Mouse (Mus musculus) thymus, postnatal 0 days (tissue): ENCODE measurements around the gene Anapc2. TPM values are rescaled to one million over a fixed set of nuclear protein-coding genes. Genes with fewer than 3 reads are reported as not detected.

ENCODE experiments used
- DNase-seq: peaks from one replicate; pipeline ENCODE4 v3.0.0-alpha.2; 2015; ENCODE audit warnings: low spot score
- polyA plus RNA-seq: library from polyadenylated mRNA; unstranded; fragments of >200 nt; fragmentation: Nextera tagmentation; extraction: Ambion mirVana; gene quantifications from 2 replicates; pipeline ENCODE4 v1.2.1, GENCODE M21; 2015

Gene Anapc2
- polyA plus RNA-seq, result 71.5 and 80.6 TPM in 2 replicates

DNA sequence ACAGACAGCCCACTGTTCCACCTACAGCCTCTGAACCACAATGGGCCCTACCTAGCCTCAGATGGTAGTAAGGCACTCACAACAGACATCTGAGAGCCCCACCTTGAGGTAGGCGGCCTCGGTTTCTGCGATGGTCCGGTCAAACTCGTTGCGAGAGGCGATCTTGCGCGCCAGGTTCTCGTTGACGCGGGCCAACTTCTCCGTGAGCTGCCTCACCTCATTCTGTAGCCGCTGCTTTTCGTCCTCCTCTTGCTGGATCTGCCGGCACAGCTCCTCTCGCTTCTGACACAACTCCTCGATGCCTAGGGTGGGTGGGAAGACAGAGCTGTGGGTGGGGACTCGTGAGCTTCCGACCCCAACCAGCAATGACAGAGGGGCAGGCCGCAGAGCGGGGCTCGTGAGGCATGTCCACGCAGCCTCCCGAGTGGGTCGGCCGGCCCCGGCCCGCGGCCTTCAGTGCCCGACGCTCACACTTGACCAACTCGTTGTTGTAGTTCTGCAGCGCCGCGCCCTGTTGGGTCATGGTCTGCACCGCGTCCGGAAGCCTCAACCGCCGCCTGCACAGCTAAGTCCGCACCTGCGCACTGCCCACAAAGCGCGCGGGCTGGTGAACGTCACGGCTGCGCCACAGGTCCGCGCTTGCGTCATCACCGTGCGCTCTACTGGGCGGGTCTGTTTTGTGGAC, at the start of gene Anapc2, which contains the start of gene Ssna1:
Gene Anapc2 (plus strand): TSS at position 652 of the 685 bp plus-strand sequence.
Gene Ssna1 (minus strand): TSS at position 612 of the 685 bp plus-strand sequence.
- DNase-seq, result peak; percentile 97

DNA sequence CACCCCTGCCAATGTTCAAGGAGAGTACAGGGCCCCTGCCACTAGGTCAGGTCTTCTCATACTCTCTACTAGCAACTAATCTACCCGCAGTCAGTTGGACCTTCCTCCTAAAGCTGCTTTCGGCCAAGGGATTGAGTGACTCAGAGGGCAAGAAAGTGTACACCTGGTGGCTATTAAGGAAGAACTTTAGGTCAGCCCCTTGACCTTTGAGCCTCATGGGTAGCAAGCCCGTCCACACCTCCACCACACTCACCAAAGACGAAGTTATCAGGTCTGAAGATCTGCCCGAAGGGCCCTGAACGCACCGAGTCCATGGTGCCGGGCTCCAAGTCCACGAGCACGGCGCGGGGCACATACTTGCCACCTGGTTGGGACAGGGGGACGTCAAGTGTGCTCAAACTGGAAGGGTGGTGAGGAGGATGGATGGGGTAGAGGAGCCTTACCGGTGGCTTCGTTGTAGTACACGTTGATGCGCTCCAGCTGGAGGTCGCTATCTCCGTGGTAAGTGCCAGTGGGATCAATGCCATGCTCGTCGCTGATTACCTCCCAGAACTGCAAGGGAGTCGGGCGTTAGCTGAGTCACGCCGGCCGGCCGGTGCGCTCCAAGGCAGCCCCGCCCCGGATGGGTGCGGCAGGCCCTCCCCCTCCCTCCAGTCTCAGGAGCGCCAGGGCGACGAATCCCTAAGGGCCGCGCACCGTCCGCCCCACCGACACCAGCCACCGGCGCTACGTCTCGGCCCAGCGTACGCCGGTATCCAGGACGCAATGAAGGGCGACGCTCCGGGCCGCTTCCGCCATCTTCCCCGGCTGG, 48.4 kb upstream of the Anapc2 start:
- peak; percentile 81 for DNase-seq

DNA sequence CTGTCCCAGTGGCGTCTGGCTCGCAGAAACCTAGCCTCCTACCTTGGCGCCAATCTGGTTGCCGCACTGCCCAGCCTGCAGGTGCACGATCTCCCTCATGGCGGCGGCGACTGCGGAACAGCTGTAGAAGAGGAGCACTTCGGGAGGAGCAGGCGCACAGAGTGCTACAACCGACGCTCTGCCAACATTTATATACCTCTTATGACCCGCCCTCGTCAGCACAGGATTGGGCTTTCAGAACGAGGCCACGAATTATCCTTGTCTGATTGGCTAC, 47.8 kb upstream of the Anapc2 start, which contains the start of gene Tubb4b:
Gene Tubb4b (minus strand): TSS at position 211 of the 274 bp plus-strand sequence.
- no peak for DNase-seq

DNA sequence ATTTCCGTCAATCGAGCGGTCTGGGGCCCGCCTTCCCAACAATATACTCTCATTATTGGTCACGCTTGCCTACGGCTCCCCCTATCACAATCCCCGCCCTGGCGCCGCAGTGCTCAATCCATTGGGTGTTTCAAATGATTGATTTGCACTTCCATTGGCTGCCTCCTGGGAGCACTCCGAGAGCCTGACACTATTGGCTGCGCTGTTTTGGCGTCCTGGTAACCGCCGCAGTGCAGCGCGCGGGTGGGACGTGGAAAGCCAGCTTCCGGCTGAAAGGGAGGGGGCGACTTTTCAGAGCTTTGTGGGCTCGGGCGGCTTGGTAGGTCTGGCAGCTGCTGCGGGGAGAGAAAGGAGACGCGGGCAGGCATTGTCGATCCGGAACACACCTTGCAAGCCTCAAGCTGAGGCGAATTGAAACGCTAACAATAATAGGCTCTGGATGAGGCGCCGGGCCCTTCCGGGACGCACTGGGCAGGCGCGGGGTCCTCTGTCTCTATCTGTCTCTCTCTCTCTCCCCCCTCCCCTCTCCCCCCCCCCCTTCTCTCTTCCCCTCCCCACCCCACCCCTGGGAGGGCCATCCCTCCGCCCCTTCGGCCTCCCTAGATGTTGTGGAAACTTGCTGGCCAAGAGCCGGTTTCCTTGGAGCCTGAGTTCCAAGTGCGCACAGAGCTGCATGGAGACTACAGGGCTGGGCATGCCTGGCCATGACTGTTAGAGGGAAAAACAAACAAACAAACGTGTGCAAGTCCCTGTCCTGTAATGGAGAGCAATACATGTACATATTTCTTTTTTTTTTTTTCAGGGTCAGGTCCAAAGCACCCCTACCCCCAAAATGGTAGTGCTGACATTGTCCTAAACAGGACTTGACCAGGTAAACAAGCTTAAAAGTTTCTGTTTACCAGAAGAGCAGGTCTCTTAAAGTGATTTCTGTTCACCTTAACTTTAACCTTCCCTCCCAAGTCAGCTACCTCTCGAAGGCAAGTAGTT, 47.2 kb upstream of the Anapc2 start:
- peak; percentile 100 for DNase-seq

DNA sequence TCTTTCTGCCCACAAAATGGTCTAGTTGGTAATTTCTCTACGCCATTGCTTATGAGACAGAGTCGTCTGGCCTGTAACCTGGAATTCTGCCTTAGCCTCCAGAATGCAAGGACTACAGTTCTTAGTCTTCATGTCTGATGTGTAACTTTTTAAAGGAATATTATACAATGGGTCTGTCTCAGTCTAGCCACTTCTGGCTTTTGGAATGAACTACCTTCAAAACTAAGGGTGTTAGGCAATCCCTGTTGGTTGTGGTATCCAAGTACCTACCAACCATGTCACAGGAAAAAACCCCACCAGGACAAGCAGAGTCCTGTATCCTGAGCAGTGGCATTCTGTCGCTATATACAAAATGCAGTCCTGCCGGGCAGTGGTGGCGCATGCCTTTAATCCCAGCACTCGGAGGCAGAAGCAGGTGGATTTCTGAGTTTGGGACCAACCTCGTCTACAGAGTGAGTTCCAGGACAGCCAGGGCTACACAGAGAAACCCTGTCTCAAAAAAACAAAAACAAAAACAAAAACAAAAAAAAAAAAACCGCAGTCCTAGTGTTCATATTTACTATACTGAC, 46.4 kb upstream of the Anapc2 start:
- no peak for DNase-seq

DNA sequence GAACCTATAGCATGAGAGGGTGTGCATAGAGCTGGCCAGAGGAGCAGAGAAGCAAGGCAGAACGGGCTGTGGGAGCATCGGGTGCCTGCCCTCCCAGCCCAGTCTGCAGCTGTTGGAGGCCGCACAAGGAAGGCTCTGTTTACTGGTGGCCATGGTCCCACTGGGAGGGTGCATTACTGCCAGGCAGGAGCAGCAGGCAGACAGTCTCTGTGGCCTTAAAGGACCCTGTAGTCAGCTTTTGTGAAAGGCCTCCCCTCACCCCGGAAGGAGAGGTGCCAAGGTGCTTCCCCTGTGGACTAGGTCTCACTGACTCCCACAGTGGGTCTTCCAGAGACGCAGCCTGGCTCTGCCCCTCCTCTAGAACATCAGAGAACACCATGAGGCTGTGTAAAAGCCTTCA, 45.4 kb upstream of the Anapc2 start:
- no peak for DNase-seq

DNA sequence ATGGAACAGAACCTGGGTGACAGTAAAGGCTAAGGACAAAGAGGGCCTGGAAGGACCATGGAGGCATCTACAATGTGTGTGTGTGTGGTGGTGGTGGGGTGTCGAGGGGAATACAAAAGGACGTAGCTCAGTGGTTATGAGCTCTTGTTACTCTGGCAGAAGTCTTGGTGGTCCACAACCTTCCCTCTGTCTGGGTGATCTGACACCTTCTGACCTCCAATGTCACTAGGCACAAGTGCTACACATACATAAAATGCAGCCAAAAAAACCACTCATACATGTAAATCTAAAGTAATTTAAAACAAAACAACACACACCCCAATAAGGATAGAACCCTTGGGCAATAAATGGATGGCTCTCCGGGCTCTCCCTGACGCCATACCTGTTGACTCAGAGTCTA, 44.9 kb upstream of the Anapc2 start:
- DNase-seq, result no peak

DNA sequence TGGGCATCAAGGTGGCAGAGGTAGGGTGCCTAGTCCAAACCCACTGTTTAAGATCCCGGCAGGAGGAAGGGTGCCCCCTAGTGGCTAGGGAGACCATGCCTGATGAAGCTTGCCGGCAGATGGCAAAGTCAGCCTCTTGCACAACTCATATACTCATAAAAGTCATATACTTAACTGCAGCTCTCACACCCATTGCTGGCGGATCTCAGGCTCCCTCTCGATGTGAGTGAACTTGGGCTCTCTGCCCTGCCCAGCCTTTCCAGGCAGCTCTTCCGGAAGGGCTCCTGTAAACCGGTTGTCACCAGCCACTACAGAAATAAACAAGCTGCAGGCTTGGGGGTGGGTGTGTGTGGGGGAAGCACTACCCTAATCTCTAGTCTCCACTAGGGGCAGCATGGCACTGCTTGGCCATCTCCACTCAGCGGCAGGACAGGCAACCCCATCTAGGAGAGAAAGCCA, 43.8 kb upstream of the Anapc2 start:
- peak; percentile 91 for DNase-seq

DNA sequence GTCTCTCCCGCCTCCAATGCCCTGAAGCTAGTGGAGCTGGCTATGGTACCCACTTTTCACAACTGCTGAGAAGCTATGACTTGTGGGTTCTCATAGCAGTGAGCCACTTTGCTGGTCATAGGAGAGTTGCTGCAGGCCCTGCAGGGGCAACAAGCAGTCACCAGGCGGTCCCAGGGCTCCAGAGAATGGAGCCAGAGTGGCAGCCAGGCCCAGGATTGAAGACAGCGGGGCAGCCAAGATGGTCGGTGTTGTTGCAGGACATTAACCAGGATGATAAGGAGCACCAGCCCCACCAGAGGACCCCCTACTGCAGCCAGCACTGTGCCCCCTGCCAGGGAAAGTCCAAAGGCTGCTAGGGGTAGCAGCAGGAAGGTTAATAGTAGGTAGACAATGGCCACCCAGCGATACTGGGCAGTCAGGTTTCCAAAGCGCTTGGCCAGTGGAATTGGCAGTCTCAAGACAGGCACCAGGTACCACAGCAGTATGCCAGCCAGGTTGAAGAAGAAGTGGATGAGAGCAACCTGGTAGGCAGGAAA, 43.2 kb upstream of the Anapc2 start:
- no peak for DNase-seq

DNA sequence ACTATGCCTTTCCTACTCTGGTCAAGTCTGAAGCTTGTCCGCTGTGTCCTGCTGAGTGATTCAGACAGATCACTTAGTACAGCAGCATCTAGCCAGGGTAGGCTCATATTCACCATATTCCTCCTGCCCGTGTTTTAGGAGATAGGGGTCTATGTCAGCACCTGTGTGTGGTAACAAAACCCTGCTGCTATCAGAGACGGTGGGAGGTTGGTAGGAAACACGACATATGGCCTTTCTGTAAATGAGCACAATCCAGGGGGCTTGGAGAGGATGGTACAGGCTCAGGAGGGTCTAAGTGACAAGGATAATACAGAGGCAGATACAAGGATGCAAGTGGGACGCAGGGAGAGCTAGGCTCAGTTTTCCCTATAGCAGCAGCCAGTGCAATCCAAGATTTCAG, 42.7 kb upstream of the Anapc2 start:
- DNase-seq, result no peak

DNA sequence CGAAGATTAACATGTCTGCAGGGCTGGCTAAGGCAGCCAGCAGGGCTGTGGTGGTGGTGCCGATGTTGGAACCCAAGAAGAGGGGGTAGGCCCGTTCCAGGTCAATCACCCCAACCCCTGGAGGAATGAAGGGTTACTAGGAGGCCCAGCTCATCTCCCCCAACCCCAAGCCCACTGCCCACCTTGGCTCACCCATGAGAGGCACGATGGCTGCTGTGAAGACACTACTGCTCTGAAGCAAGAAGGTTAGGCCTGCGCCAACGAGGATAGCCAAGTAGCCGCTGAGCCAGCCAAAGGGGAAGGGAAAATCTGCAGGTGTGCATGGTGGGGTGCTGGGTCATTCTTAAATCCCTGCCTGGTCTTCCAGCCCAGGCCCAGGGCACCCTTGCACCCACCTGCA, 41.7 kb upstream of the Anapc2 start:
- DNase-seq, result no peak

DNA sequence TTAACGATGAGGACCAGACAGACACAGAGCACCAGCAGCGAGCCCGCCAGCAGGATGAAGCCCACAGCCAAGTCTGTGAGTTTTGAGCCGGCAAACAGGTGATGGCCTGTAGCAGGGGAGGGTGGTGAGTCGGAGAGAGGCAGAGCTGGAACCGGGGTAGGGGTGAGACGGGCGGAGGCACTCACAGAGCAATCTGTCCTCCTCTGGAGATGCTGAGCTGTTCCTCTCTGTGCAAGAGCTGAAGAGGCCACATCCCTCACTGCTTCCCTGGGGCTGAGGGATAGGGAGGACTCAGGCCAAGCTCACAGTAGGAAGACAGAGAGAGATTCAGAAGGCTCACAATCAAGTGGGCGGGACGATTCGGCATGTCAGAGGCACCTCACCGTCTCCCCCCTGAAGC, 41.2 kb upstream of the Anapc2 start:
- no peak for DNase-seq

DNA sequence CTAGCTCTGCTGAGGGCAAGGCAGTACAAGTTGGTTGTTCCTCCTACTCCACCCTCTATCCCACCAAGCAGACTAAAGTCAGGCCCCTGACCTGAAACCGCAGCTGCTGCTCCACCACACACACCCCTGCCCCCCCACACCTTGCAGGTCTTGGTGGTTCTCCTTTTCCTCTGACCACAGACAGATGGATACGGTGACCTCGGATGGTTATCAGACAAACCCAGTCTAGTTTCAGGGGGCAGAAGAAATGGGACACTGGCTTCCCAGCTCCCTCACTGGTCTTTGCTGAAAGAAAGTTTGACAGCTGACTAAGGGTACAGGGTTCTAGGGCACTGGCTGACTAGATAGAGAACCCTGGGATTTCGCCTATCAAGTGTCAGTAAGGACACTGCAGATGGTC, 38.9 kb upstream of the Anapc2 start:
- DNase-seq, result no peak

DNA sequence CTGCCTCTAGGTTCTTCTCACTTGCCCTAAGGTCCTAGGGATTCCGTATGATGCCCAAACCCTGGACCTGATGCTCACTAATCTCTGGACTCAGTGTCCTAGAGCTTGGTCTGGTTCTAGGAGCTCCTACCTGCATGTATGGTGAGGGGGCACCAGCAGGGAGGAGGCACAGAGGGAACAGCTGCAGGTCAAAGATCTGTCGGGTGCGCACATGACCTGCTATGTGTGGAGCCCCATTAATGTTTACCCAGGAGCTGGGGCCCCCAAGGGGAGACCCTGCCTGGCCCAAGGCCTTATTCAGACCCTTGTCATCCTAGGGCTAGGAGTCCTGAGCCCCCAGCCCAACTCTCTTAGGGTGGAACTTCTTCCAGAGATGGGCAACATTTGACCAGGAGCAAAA, 38.2 kb upstream of the Anapc2 start, which contains the start of gene Slc34a3:
Gene Slc34a3 (minus strand): TSS at position 315 of the 400 bp plus-strand sequence.
- DNase-seq, result no peak

DNA sequence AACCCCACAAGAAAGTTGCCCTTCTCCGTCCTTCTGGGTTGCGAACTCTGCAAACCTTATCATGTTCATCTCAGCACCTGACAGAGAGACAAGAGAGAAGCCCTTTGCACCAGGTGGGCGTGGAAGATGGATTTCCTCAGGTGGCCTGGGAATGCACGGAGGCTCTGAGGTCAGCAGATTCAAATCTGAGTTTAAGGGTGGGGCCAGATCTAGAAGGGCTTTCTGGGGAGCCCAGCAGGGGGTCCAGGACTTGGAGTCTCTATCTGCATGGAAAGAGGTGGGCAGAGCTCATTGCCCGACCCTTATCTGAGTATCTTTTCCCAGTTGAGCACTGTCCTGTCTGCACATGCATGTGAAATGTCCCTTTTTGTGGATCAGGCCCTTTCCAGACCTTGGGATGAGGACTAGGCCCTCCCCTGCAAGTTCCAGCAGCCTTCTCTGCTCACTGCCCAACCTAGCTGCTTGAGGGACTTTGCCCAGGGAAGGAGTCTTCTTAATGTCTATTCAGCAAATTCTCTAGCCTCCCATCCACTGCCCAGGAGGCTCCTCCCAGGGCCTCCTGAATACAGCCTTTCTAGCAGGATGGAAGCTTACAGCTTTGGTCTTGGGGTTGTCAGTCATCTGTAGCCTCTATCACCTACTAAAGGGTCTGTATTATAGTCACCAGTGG, 37.6 kb upstream of the Anapc2 start:
- DNase-seq, result no peak

DNA sequence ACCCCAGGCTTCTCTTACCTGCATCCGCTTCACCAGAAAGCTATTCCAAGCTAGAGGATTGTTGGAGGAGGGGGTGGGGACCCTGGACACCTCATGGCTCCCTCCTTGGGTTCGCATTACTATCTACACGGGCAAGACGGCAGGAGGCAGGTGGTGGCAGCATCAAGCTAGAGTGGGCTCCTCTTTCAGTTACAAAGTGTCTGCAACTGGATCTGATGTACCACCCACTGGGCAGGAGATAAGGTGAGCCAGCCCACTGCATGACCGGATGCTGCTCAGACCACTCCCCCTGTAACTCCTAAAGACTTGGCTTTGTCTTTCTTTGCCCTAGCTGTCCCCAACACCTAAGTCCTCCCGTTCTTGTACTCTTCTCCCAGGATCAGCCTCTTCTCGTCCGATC, 35.7 kb upstream of the Anapc2 start, which contains the start of gene Rnf224:
Gene Rnf224 (minus strand): TSS at position 174 of the 400 bp plus-strand sequence.
- no peak for DNase-seq

DNA sequence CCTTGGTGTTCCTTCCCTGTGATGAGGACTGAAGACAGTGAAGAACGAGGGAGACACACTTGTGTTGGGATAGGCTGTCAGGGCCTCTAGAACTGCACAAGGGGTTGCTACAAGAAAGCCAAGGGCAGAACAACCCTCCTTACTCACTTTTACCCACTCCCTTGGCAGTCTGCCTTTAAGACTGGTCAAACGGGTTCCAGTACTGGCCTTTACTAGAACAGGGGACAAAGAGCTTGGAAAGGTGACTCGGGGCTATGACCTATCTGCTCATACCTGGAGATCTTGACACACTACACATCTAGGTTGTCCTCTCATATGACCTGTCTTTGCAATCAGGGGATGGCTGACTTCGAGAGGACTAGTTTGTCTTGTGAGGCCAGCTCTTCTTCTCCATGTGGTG, 34.8 kb upstream of the Anapc2 start:
- DNase-seq, result no peak

DNA sequence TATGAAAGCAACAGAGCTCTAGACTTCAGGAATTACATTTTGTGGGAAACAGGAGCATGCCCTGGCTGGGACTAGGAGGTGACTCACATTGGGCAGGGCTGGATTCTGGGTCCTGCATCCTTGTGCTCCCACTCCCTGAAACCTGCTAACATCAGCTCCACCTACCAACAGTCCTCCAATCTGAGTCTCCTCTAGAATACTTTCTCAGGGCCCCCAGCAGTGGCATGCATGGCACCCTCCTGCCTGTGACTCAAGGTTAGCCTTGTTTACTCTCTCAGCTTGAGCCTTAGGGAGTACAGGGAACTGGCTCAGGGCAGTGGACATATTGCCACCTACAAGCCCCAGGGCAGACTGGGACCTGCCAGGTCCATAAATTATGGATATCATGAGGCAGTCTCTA, 34.2 kb upstream of the Anapc2 start:
- DNase-seq, result no peak

DNA sequence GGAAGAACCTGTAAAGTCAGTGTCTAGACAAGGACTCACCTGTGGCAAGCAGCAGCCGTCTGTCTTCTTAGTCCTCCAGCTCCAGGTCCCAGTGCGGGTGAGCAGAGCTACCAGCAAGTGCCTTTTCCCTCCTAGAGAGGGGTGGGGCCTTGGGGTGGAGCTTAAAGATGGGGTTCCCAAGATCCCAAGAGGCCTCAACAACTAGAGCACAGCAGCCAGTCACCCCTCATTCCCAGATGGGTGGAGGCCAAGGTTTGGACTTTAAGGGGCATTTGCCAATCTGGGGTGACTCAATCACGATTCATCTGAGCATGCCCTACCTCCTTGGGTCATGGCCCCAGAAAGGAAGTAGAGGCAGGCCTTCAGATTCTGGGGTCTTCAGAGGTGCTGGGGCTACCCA, 32.5 kb upstream of the Anapc2 start:
- DNase-seq, result no peak

DNA sequence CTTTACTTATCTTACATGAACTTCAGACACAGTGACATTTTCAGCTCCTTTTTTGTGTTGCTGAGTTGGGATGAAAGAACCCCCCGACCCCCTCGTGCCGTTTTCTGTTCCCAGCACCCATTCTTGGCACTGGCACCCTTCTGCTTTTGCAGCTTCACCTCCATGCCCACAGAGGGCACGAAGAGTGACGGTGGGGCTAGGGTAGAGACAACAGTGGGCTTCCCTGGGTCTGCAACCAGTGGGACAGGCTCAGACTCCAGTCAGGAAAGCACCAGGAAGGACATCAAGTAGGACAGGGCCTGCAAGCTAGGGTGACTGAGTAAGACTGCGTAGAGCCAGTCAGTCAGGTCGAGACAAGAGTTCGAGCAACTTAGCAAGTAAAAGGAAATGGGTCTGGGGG, 32.0 kb upstream of the Anapc2 start:
- no peak for DNase-seq
